Mouse (Mus musculus) heart, postnatal 10 days (tissue): ENCODE measurements around the gene Jade2. TPM values are rescaled to one million over a fixed set of nuclear protein-coding genes. Genes with fewer than 3 reads are reported as not detected.

Experiments
- DNase-seq, 2 experiments: peaks; one replicate each; pipeline ENCODE4 v3.0.0; 2021
- intact Hi-C: fragments of 180-260 bp; cut with DNase I; formaldehyde crosslinking; loops from one replicate; pipeline ENCODE4 v1.15.1; 2025
- total RNA-seq, 2 experiments: library from RNA; stranded (reverse); gene quantifications; 2 replicates each; pipeline ENCODE4 v1.2.3; 2021

Gene Jade2
- total RNA-seq, 2 experiments from 2014 or later = 3.5 to 6.6 TPM

GRCm38 (mm10) chr11:51858528-51859051, 1.1 kb upstream of the Jade2 start:
- peak; percentile 75 to 83 for DNase-seq
- intact Hi-C loops = loop anchor here (5.0 kb wide), 1 partner anchor 39 kb away; no protein-coding TSS in a partner anchor

DNA sequence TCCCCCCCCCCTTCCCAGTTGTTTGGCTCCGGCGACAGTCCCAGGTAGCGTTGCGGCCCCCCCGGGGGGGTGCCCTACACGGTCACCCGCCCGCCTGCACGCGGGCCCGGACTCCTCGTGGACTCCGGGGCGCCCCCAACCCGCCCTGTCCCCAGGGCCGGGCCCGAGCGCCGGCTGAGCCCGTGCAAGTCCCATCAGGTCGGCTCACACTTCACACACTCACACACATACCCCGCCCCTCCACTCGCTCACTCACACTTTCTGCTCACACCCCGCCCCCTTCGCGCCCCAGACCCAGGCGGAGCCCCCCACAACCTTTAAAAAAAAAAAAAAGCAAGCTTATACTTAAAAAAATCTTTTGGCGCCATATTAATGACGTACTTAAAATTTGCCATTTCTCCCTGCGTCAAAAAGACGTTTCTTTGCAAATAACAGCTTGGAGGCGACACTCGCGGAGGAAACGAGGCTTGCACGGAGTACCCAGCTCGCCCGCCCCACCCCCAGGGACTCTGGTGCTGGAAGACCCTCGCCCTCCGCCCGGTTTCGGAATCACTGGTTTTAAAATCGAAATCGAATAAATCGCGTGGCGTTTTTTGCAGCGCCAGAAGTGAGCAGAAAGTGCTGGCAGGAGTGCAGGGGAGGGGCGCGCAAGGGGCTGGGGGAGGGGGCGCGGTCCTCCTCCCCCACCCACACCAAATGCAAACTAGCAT, 520 bp upstream of the Jade2 start:
- DNase-seq = peak; percentile 72 to 77
- intact Hi-C loops = loop anchor here (1.0 to 5.0 kb wide), 3 partner anchors 39 to 109 kb away; partner anchors contain the start of gene Cdkn2aipnl

DNA sequence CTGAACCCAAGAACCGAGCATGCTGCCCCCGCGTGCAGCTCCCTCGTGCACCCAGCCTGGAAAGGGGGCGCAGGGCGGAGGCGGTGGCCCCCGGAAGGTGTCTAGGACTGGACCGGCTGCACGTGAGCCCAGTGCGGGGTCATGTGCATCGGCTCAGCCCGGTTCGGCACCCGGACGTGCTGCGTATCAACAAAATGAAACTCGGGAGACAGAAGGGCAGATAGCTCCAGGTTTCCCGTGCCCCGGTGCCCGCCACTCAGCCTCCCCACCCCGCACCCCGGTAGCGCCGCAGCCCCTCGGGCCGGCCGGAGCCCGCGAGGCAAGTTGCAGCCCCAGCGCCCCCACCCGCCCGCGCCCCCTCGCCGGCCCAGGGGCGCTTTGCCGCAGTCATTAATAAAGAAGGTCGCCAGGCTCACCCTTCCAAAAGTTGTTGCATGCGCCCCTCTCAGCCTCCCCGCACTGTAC, 805 bp downstream of the Jade2 start:
- intact Hi-C loops = loop anchor here (1.0 to 5.0 kb wide), 3 partner anchors 41 to 111 kb away; partner anchors contain the start of gene Cdkn2aipnl
- DNase-seq = peak; percentile 46 to 69

DNA sequence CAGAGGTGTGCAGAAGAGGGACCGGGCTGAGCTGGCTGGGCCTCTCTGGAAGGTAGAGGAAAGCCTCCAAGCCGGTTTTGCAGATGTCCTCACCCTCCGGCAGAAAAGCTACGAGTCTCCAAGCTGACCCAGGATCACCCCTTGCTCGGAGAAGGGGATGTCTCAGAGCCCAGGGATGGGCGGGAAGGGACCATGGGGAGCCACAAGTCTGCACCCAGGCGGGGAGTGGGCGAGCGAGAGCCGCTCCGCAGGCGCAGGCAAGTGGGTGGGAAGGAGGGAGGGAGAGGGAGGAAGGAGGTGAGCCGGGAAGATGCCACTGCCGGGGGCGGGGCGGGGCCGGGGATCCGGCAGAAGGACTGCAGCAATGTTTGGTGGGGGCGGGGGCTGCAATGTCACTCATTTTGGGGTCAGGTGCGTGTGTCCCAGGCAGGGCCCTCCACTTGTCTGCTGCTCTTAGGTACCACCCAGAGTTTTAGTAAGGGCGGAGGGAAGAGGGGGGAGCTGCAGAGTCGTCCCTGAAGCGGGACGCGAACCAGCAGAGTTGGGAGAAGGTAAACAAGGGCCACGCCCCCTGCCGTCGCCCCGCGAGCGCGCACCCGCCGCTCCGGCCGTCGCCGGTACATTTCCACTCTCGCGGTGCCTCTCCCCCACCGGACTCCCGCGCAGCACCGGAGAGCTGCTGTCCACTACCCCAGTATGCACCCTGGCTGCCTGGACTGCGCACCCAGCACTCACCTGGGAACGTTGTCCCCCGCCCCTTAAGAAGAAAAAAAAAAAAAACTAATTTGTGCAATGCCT, 1.4 kb downstream of the Jade2 start:
- peak; percentile 72 to 73 for DNase-seq
- intact Hi-C loops = loop anchor here (1.0 to 5.0 kb wide), 3 partner anchors 35 to 61 kb away; no protein-coding TSS in a partner anchor

DNA sequence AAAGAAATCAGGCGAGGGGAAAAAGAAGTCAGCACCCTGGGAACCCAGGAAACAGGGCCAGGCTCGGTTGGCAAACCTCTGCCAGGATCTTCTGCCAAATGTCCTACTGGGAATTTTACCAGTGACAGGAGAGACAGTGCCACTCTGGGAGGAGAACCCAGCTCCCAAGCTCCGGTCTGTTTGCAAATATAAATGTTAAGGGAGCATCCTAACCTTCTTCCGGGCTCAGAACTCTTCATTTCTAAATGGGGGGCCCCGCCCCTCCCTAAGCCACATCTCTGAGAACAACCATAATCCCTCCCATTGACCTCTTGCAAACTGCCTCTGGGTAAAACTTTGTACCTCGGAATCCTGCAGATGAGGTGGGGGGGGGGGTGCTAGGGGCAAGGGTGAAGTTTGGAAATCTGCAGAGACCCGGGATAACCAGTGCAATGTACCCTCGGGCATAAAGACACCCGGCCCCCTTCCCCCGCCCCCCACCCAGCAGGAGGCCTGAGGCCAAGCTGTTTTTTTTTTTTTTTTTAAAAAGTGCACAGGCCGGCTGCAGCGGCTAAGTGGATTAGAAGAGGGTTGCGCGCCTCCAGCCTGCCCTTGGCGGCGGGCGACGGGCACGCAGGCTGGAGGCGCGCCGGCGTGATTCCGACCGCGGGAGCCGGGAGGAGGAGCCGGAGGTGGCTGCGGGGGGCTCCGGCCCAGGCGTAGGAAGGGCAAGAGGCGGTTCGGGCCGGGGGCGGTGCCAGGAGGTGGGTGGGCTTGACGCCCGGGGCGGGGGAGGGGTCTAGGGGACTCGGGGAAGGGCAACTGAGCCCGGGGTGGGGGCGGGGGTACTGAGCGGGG, 2.3 kb downstream of the Jade2 start:
- intact Hi-C loops = loop anchor here (1.0 to 5.0 kb wide), 2 partner anchors 34 to 42 kb away; no protein-coding TSS in a partner anchor
- DNase-seq = peak in 1 of 2 experiments; percentile 77

GRCm38 (mm10) chr11:51852595-51852994, 4.9 kb downstream of the Jade2 start:
- DNase-seq = no peak
- intact Hi-C loops = no loop called here

DNA sequence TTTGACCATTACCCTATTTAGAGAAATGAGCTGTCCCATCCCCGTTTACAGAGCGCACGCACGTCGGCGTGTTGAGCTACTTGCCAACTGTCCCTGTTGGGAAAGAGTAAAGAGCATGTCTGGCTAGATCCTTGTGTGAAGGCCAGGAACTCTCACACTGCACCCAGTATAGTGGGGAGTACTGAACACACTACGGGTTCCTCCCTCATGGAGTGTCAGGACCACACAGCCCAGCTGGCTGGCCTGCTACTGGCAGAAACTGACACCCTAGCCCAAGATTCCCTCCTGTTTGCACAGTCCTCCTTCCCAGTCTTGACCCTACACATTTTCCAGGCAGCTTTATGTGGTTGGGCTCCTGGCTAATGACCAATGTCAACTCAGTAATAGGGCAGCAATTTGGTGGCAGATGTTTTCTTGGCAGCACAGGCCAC, 5.3 kb downstream of the Jade2 start:
- intact Hi-C loops = no loop called here
- DNase-seq = peak; percentile 29 to 36

DNA sequence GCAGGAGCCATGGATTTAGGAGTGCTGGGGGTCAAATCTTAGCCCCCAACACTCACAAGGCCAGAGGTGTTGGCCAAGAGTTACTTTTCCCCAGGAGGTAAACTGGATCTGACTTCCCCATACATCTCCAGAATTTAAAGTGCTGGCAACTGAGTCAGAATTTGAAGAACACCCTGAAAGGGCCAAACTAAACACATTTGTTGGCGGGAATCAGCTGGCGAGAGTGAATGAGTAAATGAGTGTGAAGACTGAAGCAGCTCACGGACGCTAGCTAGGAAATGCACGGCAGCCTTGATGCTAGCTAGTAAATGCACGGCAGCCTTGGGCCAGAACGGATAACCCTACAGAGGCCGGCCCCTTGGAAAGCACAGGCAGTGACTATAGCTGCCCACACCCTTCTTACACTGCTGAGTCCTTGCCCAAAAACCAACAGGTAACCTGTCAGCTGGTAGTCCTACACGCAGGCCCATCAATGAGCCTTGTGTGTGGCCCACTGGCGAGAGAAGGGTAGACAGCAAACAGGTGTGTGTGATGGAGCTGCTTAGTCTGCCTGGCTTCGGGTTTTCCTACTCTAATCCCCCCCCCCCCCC, 6.6 kb downstream of the Jade2 start:
- no peak for DNase-seq
- intact Hi-C loops = loop anchor here (1.0 kb wide), 1 partner anchor 25 kb away; no protein-coding TSS in a partner anchor

GRCm38 (mm10) chr11:51848324-51848723, 9.1 kb downstream of the Jade2 start:
- DNase-seq = no peak
- intact Hi-C loops = no loop called here

DNA sequence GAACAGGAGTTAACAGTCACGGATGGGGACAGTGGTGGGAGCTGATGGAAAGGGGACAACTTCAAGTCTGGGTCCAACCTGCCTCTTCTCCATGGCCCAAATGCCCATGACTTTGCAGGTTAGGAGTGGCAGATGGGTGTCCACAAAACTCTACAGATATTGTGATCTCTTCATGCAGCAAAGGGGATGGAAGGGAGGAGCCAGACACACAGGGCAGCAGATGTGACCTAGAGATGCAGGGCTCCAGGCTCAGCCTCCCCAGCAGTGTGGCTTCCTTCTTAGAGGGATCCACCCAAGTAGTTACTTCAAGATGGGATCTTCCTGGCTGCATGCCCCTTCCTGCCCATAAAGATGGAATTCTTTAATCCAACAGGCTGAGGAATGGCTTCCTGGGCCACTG, 9.6 kb downstream of the Jade2 start:
- intact Hi-C loops = no loop called here
- DNase-seq = no peak

- intact Hi-C loops = no loop called here
These were observed 11.2 kb downstream of the Jade2 start for GRCm38 (mm10) chr11:51845981-51846883.

DNA sequence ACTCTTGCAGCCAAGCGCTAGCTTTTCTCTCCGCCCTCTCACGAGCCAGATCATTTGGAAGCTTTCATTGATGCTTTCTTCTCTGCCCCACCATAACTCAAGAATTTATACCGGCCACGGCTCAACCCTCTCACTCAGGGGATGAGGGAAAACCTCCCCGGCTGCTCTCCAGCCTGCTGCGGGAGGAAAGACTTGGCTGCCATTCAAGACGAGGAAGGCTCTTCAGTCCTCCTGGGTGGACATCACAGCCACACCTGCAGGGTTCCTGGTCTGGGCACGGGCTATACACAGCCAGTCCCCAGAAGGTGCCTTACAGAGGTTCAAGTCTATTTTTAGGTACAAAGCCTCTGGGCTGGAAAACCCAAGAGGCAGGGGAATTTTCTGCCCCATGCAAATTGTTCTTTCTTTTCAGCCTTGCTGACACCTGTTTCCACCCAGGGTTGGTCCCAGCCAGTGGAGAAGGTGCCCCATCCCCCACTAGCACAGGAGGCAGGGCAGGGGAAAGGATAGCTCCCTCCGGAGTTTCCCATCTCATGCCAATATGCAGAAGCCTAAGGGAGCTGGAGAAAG, 12.8 kb downstream of the Jade2 start:
- no peak for DNase-seq
- intact Hi-C loops = no loop called here

More at GRCm38 (mm10) chr11:51845981-51846883, 11.2 kb downstream of the Jade2 start:
- DNase-seq = no peak

DNA sequence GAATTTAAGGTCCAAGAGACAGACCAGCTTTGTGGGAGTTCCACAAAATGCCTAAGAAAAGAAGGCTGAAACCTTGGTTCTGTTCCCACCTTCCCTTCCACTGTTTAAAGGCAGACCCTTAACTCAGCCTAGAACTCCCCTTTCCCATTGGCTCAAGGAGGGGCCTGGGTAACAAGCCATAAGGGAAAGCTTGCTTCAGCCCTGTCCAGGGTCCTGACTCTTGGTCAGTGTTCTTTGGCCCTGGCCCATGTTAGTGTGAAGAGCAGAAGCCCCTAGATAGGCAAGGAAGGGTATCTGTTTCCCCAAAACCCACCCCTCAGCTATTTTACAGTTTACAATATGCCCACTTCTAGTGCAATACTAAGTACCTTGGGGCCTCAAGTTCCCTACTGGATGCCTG, 13.6 kb downstream of the Jade2 start:
- peak in 1 of 2 experiments; percentile 24 for DNase-seq
- intact Hi-C loops = no loop called here

- DNase-seq = no peak
- intact Hi-C loops = no loop called here
These were observed 14.3 kb downstream of the Jade2 start for GRCm38 (mm10) chr11:51843168-51843567.

DNA sequence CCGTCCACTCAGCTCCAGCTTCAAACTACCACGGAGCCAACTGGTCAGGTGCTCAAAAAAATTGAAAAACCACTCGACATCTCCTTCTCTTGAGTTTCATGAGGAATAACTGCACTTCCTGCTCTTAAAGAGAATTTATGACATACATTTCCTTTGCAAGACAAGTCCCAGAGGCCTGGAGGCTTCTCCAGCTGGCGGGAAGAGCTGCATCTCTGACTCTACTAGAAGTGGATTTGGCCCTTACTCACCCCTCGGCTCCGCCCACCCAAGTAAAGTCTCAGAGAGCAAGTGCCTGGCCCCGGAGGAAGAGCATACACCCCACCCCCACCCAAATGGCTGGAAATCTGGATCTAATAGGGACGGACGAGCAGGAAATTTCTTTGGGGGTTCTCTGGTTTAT, 16.3 kb downstream of the Jade2 start:
- DNase-seq = peak in 1 of 2 experiments; percentile 33
- intact Hi-C loops = no loop called here

- intact Hi-C loops = no loop called here
These were observed 16.8 kb downstream of the Jade2 start for GRCm38 (mm10) chr11:51840657-51841056.

GRCm38 (mm10) chr11:51839973-51840372, 17.5 kb downstream of the Jade2 start:
- intact Hi-C loops = no loop called here
- DNase-seq = no peak

More at GRCm38 (mm10) chr11:51840657-51841056, 16.8 kb downstream of the Jade2 start:
- no peak for DNase-seq

DNA sequence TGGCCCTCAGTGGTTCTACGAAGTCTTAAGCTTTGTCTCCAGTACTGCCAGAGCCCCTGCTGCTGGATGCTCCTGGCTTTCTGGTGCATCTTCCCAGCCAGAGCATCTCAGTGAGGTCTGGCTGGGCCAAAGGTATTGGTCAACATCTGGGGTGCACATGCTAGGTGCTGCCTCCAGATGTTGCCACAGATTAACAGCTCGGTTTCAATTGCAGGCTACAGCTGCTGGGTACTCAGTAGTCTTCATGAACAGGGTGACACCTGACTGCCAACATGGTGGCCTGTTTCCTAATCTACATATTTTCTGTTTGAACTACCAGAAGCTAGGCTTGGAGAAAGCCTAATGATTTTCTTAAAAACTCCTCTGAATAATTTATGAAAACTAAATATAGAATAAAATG, 18.3 kb downstream of the Jade2 start:
- DNase-seq = no peak
- intact Hi-C loops = no loop called here
